9 mouse cellular contexts compared by ENCODE assay signal in the genomic region with DNA sequence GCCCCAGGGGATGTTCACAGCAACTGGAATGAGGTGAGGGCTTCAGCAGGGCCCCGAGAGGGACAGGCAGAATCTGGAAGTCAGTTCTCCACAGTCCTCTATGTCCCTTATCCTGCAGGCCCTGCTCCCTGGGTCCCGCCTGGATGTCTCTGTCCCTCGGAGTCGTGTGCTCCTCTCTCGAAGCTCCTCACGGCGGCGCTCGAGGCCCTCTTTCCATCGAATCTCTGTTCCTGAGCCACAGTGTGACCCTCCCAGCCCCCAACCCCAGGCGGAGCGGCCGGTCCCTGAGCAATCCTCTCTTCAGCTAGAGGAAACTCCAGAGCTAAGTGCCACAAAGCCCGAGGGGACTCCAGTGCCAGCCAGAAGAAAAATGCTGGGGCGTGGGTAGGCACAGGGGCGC. TPM values are rescaled to one million over a fixed set of nuclear protein-coding genes. Genes with fewer than 3 reads are reported as not detected.
A peak's percentile ranks its signal among the peaks of the same experiment; 100 is the strongest.
DNase-seq lines count a peak whose midpoint lies in the region; ATAC-seq and TF ChIP-seq lines count a peak whose summit lies in the region.
"Had no signal": no experiment of that assay in that cellular context is flagged by ENCODE, and none has a peak within 500 bp of the region (broad histone marks: within the 10 kb centered on the region; RNA-seq: fewer than 3 reads in every experiment).

No protein-coding gene starts in this region.

- H3K9me3 ChIP-seq in embryonic facial prominence, embryonic 10.5 days, result no peaks in the 10 kb centered on the region
- H3K9me3 ChIP-seq in midbrain, embryonic 10.5 days (replicated peaks), result no peaks in the 10 kb centered on the region
- no peaks in the 10 kb centered on the region for H3K9me3 ChIP-seq in stomach, postnatal 0 days (ENCODE audit: control insufficient read depth, low read length)
- H3K9me3 ChIP-seq: liver, embryonic 15.5 days had no signal

- peaks cover 26% of the 10 kb centered on the region for H3K4me1 ChIP-seq in embryonic facial prominence, embryonic 10.5 days
- H3K4me1 ChIP-seq in midbrain, embryonic 10.5 days, result peaks cover 22% of the 10 kb centered on the region
- H3K4me1 ChIP-seq in stomach, postnatal 0 days (replicated peaks; ENCODE audit: control insufficient read depth, insufficient read depth), result no peaks in the 10 kb centered on the region

- no peak for TF ChIP-seq EP300 in stomach, postnatal 0 days (optimal IDR thresholded peaks at IDR 0.05)

- peak overlapping the region; percentile 71 for H3K27ac ChIP-seq in embryonic facial prominence, embryonic 10.5 days (replicated peaks)
- H3K27ac ChIP-seq in midbrain, embryonic 10.5 days (replicated peaks), result peak overlapping the region; percentile 74
- no peak overlapping the region for H3K27ac ChIP-seq in stomach, postnatal 0 days (replicated peaks)
- H3K27ac ChIP-seq: liver, embryonic 15.5 days had no signal

- peak overlapping the region; percentile 18; the same call in 1 of the 2 replicates for H3K9ac ChIP-seq in stomach, postnatal 0 days (ENCODE audit: low read length)
- H3K9ac ChIP-seq: liver, embryonic 15.5 days had no signal

- peak overlapping the region; percentile 45 for H3K4me3 ChIP-seq in embryonic facial prominence, embryonic 10.5 days
- peak overlapping the region; percentile 39 for H3K4me3 ChIP-seq in midbrain, embryonic 10.5 days
- no peak overlapping the region for H3K4me3 ChIP-seq in stomach, postnatal 0 days (ENCODE audit: low read depth, low read length)
- H3K4me3 ChIP-seq: liver, embryonic 15.5 days had no signal

- H3K4me2 ChIP-seq in stomach, postnatal 0 days (replicated peaks; ENCODE audit: low read depth), result peak overlapping the region; percentile 23; the same call in 1 of the 2 replicates
- H3K4me2 ChIP-seq: liver, embryonic 15.5 days had no signal

- no peaks in the 10 kb centered on the region for H3K36me3 ChIP-seq in embryonic facial prominence, embryonic 10.5 days (replicated peaks)
- no peaks in the 10 kb centered on the region for H3K36me3 ChIP-seq in midbrain, embryonic 10.5 days
- no peaks in the 10 kb centered on the region for H3K36me3 ChIP-seq in stomach, postnatal 0 days (ENCODE audit: control insufficient read depth, insufficient read depth, low read length)
- H3K36me3 ChIP-seq: liver, embryonic 15.5 days had no signal

- peak; percentile 36; the same call in 1 of the 2 replicates for ATAC-seq in stomach, postnatal 0 days (ENCODE audit: low FRiP score, low TSS enrichment)
- no peak for ATAC-seq in megakaryocyte progenitor cell, adult 5-6 weeks (replicated peaks; ENCODE audit: poor library complexity)

- peak; percentile 82 for TF ChIP-seq CTCF in stomach, postnatal 0 days (IDR thresholded peaks at IDR 0.05; ENCODE audit: low read depth)

- DNase-seq in right cerebral cortex, adult 2 months (ENCODE audit: low spot score in 2 of 2), result peak; percentile 22 to 28
- no peak for DNase-seq in right cerebral cortex, adult 18-20 months
- DNase-seq in embryonic facial prominence, embryonic 10.5 days (ENCODE audit: low spot score), result peak; percentile 85
- peak; percentile 48 to 72 for DNase-seq in heart, postnatal 10 days
- peak; percentile 31 to 68 for DNase-seq in layer of hippocampus, postnatal 25 days (ENCODE audit: extremely low spot score in 1 of 2, low spot score in 1 of 2)
- DNase-seq in midbrain, embryonic 10.5 days (ENCODE audit: low spot score), result peak; percentile 80
- peak; percentile 70 for DNase-seq in stomach, postnatal 0 days (ENCODE audit: low spot score)

- 4% methylated on average over 16 of the region's 16 CpGs for WGBS in embryonic facial prominence, embryonic 10.5 days
- 3% methylated on average over 16 of the region's 16 CpGs for WGBS in midbrain, embryonic 10.5 days
- WGBS in stomach, postnatal 0 days, result 6% methylated on average over 16 of the region's 16 CpGs

- peaks cover 45% of the 10 kb centered on the region for H3K27me3 ChIP-seq in embryonic facial prominence, embryonic 10.5 days (replicated peaks; ENCODE audit: low read depth, poor library complexity, severe bottlenecking)
- peaks cover 51% of the 10 kb centered on the region for H3K27me3 ChIP-seq in midbrain, embryonic 10.5 days (ENCODE audit: low read depth, poor library complexity, severe bottlenecking)
- H3K27me3 ChIP-seq in stomach, postnatal 0 days (ENCODE audit: control insufficient read depth, insufficient read depth, low read length), result no peaks in the 10 kb centered on the region

- intact Hi-C loops in heart, postnatal 10 days (cut with DNase I), result loop anchor here (2.0 kb wide), 1 partner anchor 49 kb away; no protein-coding TSS in a partner anchor

RNA-seq across cellular contexts. Expression of gene Cln3, which starts 2.2 kb away (rescaled TPM):
- 22.9 and 27.1 TPM in 2 replicates for polyA plus RNA-seq in embryonic facial prominence, embryonic 10.5 days (2016; fragmentation: Nextera tagmentation; extraction: Ambion mirVana)
- total RNA-seq in heart, postnatal 10 days (2021), result 10 to 100 TPM; 14.7 to 16.6 TPM
- total RNA-seq in layer of hippocampus, postnatal 25 days (2021), result 10 to 100 TPM; 30.3 to 37.4 TPM
- polyA plus RNA-seq in midbrain, embryonic 10.5 days (2016; fragmentation: Nextera tagmentation; extraction: Ambion mirVana), result 23.8 and 32.3 TPM in 2 replicates
- polyA plus RNA-seq in stomach, postnatal 0 days (2015; fragmentation: Nextera tagmentation; extraction: Ambion mirVana), result 17.2 and 17.7 TPM in 2 replicates
- 33.0 and 36.3 TPM in 2 replicates for total RNA-seq in megakaryocyte progenitor cell, adult 5-6 weeks (2015)
- 9.2 and 19.9 TPM in 2 replicates for total RNA-seq in megakaryocyte progenitor cell, adult 5-6 weeks (2017)

RNA-seq across cellular contexts. Expression of gene Apobr, which starts 3.0 kb away (rescaled TPM):
- polyA plus RNA-seq in embryonic facial prominence, embryonic 10.5 days (2016; fragmentation: Nextera tagmentation; extraction: Ambion mirVana), result 0.29 and 0.41 TPM in 2 replicates
- total RNA-seq in heart, postnatal 10 days (2021), result under 1 TPM; 0.69 to 0.81 TPM
- 1 to 10 TPM in 1 of 2 experiments, under 1 TPM in 1; 0.28 to 1.1 TPM for total RNA-seq in layer of hippocampus, postnatal 25 days (2021)
- polyA plus RNA-seq in midbrain, embryonic 10.5 days (2016; fragmentation: Nextera tagmentation; extraction: Ambion mirVana), result 0.41 and 0.58 TPM in 2 replicates
- 0.46 and 0.56 TPM in 2 replicates for polyA plus RNA-seq in stomach, postnatal 0 days (2015; fragmentation: Nextera tagmentation; extraction: Ambion mirVana)
- total RNA-seq in megakaryocyte progenitor cell, adult 5-6 weeks (2015), result 1.1 and 1.9 TPM in 2 replicates
- 4.2 and 4.9 TPM in 2 replicates for total RNA-seq in megakaryocyte progenitor cell, adult 5-6 weeks (2017)

RNA-seq across cellular contexts. Expression of gene Il27, which starts 7.0 kb away (rescaled TPM):
- polyA plus RNA-seq in embryonic facial prominence, embryonic 10.5 days (2016; fragmentation: Nextera tagmentation; extraction: Ambion mirVana), result not detected in 2 replicates
- not detected for total RNA-seq in heart, postnatal 10 days (2021)
- not detected for total RNA-seq in layer of hippocampus, postnatal 25 days (2021)
- polyA plus RNA-seq in midbrain, embryonic 10.5 days (2016; fragmentation: Nextera tagmentation; extraction: Ambion mirVana), result not detected in 2 replicates
- 0.10 and 0.13 TPM in 2 replicates for polyA plus RNA-seq in stomach, postnatal 0 days (2015; fragmentation: Nextera tagmentation; extraction: Ambion mirVana)
- 0.81 TPM in 1 of 2 replicates, not detected in the other for total RNA-seq in megakaryocyte progenitor cell, adult 5-6 weeks (2015)
- total RNA-seq in megakaryocyte progenitor cell, adult 5-6 weeks (2017), result 0.29 and 1.1 TPM in 2 replicates

RNA-seq across cellular contexts. Expression of gene Eif3c, which starts 21.6 kb away (rescaled TPM):
- 223 and 224 TPM in 2 replicates for polyA plus RNA-seq in embryonic facial prominence, embryonic 10.5 days (2016; fragmentation: Nextera tagmentation; extraction: Ambion mirVana)
- total RNA-seq in heart, postnatal 10 days (2021), result 100 to 1,000 TPM; 149 to 159 TPM
- total RNA-seq in layer of hippocampus, postnatal 25 days (2021), result 100 to 1,000 TPM; 184 to 193 TPM
- polyA plus RNA-seq in midbrain, embryonic 10.5 days (2016; fragmentation: Nextera tagmentation; extraction: Ambion mirVana), result 206 and 215 TPM in 2 replicates
- 150 and 163 TPM in 2 replicates for polyA plus RNA-seq in stomach, postnatal 0 days (2015; fragmentation: Nextera tagmentation; extraction: Ambion mirVana)
- 198 and 210 TPM in 2 replicates for total RNA-seq in megakaryocyte progenitor cell, adult 5-6 weeks (2015)
- total RNA-seq in megakaryocyte progenitor cell, adult 5-6 weeks (2017), result 226 and 261 TPM in 2 replicates

RNA-seq across cellular contexts. Expression of gene Nupr1, which starts 42.9 kb away (rescaled TPM):
- 0.92 and 1.2 TPM in 2 replicates for polyA plus RNA-seq in embryonic facial prominence, embryonic 10.5 days (2016; fragmentation: Nextera tagmentation; extraction: Ambion mirVana)
- 10 to 100 TPM in 1 of 2 experiments, 1 to 10 TPM in 1; 7.2 to 10.5 TPM for total RNA-seq in heart, postnatal 10 days (2021)
- total RNA-seq in layer of hippocampus, postnatal 25 days (2021), result 1 to 10 TPM; 5.8 to 8.6 TPM
- 1.6 and 3.1 TPM in 2 replicates for polyA plus RNA-seq in midbrain, embryonic 10.5 days (2016; fragmentation: Nextera tagmentation; extraction: Ambion mirVana)
- polyA plus RNA-seq in stomach, postnatal 0 days (2015; fragmentation: Nextera tagmentation; extraction: Ambion mirVana), result 140 and 182 TPM in 2 replicates
- 0.17 and 1.6 TPM in 2 replicates for total RNA-seq in megakaryocyte progenitor cell, adult 5-6 weeks (2015)
- 0.92 and 1.3 TPM in 2 replicates for total RNA-seq in megakaryocyte progenitor cell, adult 5-6 weeks (2017)
